Comparison of ENCODE assay signal across 11 mouse cellular contexts in the genomic region with DNA sequence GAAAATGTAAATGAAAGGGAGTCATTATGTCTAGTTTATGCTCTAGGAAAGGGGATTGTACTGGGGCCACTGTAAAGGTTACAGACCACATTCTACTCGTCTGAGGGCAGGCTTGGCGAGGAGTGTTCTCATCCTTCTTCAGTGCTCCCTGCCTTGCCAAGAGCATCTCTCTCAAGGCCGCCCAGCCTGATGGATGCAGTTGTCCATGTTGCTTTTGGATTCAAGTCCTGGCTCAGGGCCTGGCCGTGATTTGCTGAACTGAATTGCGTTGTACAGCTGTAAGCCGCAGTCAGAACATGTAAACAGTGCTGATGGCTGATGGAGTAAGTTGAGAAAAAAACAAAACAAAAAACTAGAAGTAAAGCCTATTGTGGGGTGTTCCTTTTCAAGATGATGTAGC. TPM values are rescaled to one million over a fixed set of nuclear protein-coding genes. Genes with fewer than 3 reads are reported as not detected.
DNase-seq lines count a peak whose midpoint lies in the region; ATAC-seq lines count a peak whose summit lies in the region.
"Had no signal": no experiment of that assay in that cellular context is flagged by ENCODE, and none has a peak within 500 bp of the region (broad histone marks: within the 10 kb centered on the region; RNA-seq: fewer than 3 reads in every experiment).

No protein-coding gene starts in this region.

- H3K9me3 ChIP-seq in megakaryocyte, embryonic 14.5 days: no peaks in the 10 kb centered on the region
- no peaks in the 10 kb centered on the region for H3K9me3 ChIP-seq in kidney, embryonic 16.5 days (ENCODE audit: low read length)
- no peaks in the 10 kb centered on the region for H3K9me3 ChIP-seq in stomach, embryonic 15.5 days
- no peaks in the 10 kb centered on the region for H3K9me3 ChIP-seq in forebrain, embryonic 16.5 days (ENCODE audit: control insufficient read depth, low read length)
- H3K9me3 ChIP-seq: limb, embryonic 12.5 days; midbrain, embryonic 13.5 days had no signal

- no peak overlapping the region for H3K4me2 ChIP-seq in kidney, embryonic 16.5 days (replicated peaks; ENCODE audit: low read depth, low read length)
- no peak overlapping the region for H3K4me2 ChIP-seq in stomach, embryonic 15.5 days
- H3K4me2 ChIP-seq in forebrain, embryonic 16.5 days (ENCODE audit: low read length): no peak overlapping the region
- H3K4me2 ChIP-seq: limb, embryonic 12.5 days; midbrain, embryonic 13.5 days had no signal

- DNase-seq in gastrocnemius, postnatal 14 days: peak; percentile 60
- no peak for DNase-seq in cerebellum, adult 18-20 months
- no peak for DNase-seq in liver
- DNase-seq: thymus, postnatal 36 days had no signal

- 62% methylated on average over 6 of the region's 6 CpGs for WGBS in kidney, embryonic 16.5 days
- 47% methylated on average over 6 of the region's 6 CpGs for WGBS in stomach, embryonic 15.5 days
- WGBS in forebrain, embryonic 16.5 days: 78% methylated on average over 6 of the region's 6 CpGs

- no peaks in the 10 kb centered on the region for H3K27me3 ChIP-seq in megakaryocyte, embryonic 14.5 days (replicated peaks)
- no peaks in the 10 kb centered on the region for H3K27me3 ChIP-seq in kidney, embryonic 16.5 days (ENCODE audit: insufficient read depth, low read length)
- no peaks in the 10 kb centered on the region for H3K27me3 ChIP-seq in stomach, embryonic 15.5 days (replicated peaks)
- H3K27me3 ChIP-seq in forebrain, embryonic 16.5 days (replicated peaks; ENCODE audit: control insufficient read depth, insufficient read depth, low read length): no peaks in the 10 kb centered on the region
- H3K27me3 ChIP-seq: limb, embryonic 12.5 days; midbrain, embryonic 13.5 days had no signal

- intact Hi-C loops in gastrocnemius, postnatal 14 days (cut with DNase I; ENCODE audit: low total_unique reads): no loop called here

- H3K9ac ChIP-seq in kidney, embryonic 16.5 days (replicated peaks; ENCODE audit: low read length): no peak overlapping the region
- no peak overlapping the region for H3K9ac ChIP-seq in stomach, embryonic 15.5 days
- no peak overlapping the region for H3K9ac ChIP-seq in forebrain, embryonic 16.5 days (replicated peaks; ENCODE audit: low read depth, low read length)
- H3K9ac ChIP-seq: limb, embryonic 12.5 days; midbrain, embryonic 13.5 days had no signal

- no peak for ATAC-seq in megakaryocyte, adult 5-6 weeks (ENCODE audit: poor library complexity, severe bottlenecking)
- ATAC-seq in kidney, embryonic 16.5 days (ENCODE audit: low FRiP score, low TSS enrichment): peak; percentile 63
- peak; percentile 70 for ATAC-seq in stomach, embryonic 15.5 days (ENCODE audit: insufficient read depth, low FRiP score, low read depth)
- ATAC-seq in forebrain, embryonic 16.5 days: no peak
- ATAC-seq: midbrain, embryonic 13.5 days had no signal

- H3K27ac ChIP-seq in kidney, embryonic 16.5 days (ENCODE audit: low read length): no peak overlapping the region
- no peak overlapping the region for H3K27ac ChIP-seq in stomach, embryonic 15.5 days
- H3K27ac ChIP-seq in forebrain, embryonic 16.5 days (ENCODE audit: low read length): no peak overlapping the region
- H3K27ac ChIP-seq: limb, embryonic 12.5 days; midbrain, embryonic 13.5 days had no signal

- H3K4me3 ChIP-seq in megakaryocyte, embryonic 14.5 days (replicated peaks): peak overlapping the region; percentile 15
- no peak overlapping the region for H3K4me3 ChIP-seq in kidney, embryonic 16.5 days (ENCODE audit: low read length)
- no peak overlapping the region for H3K4me3 ChIP-seq in stomach, embryonic 15.5 days (replicated peaks)
- no peak overlapping the region for H3K4me3 ChIP-seq in forebrain, embryonic 16.5 days (replicated peaks; ENCODE audit: low read length)
- H3K4me3 ChIP-seq: limb, embryonic 12.5 days; midbrain, embryonic 13.5 days had no signal

- H3K4me1 ChIP-seq in megakaryocyte, embryonic 14.5 days: peaks cover 56% of the 10 kb centered on the region
- no peaks in the 10 kb centered on the region for H3K4me1 ChIP-seq in kidney, embryonic 16.5 days (ENCODE audit: insufficient read depth, low read length)
- no peaks in the 10 kb centered on the region for H3K4me1 ChIP-seq in stomach, embryonic 15.5 days
- H3K4me1 ChIP-seq in forebrain, embryonic 16.5 days (replicated peaks; ENCODE audit: control insufficient read depth, insufficient read depth, low read length): no peaks in the 10 kb centered on the region
- H3K4me1 ChIP-seq: limb, embryonic 12.5 days; midbrain, embryonic 13.5 days had no signal

- no peaks in the 10 kb centered on the region for H3K36me3 ChIP-seq in megakaryocyte, embryonic 14.5 days (replicated peaks; ENCODE audit: low read length)
- no peaks in the 10 kb centered on the region for H3K36me3 ChIP-seq in kidney, embryonic 16.5 days (ENCODE audit: insufficient read depth, low read length)
- no peaks in the 10 kb centered on the region for H3K36me3 ChIP-seq in stomach, embryonic 15.5 days
- H3K36me3 ChIP-seq in forebrain, embryonic 16.5 days (ENCODE audit: control insufficient read depth, insufficient read depth): no peaks in the 10 kb centered on the region
- H3K36me3 ChIP-seq: limb, embryonic 12.5 days; midbrain, embryonic 13.5 days had no signal

RNA-seq across cellular contexts. Expression of a gene that starts 7.4 kb away (rescaled TPM):
- polyA plus RNA-seq in megakaryocyte, embryonic 14.5 days (2012; ENCODE audit: insufficient read depth, low replicate concordance): not detected in 2 replicates
- not detected in 2 replicates for total RNA-seq in megakaryocyte, adult 5-6 weeks (2015)
- total RNA-seq in megakaryocyte, adult 5-6 weeks (2017): not detected in 2 replicates
- 10 to 100 TPM; 22.2 to 30.0 TPM for total RNA-seq in gastrocnemius, postnatal 14 days (2021)
- polyA plus RNA-seq in kidney, embryonic 16.5 days (2015; fragmentation: Nextera tagmentation; extraction: Ambion mirVana): 0.17 and 0.31 TPM in 2 replicates
- polyA plus RNA-seq in stomach, embryonic 15.5 days (2015; fragmentation: Nextera tagmentation; extraction: Ambion mirVana): 0.53 and 0.62 TPM in 2 replicates
- polyA plus RNA-seq in forebrain, embryonic 16.5 days (2015; fragmentation: Nextera tagmentation; extraction: Ambion mirVana): not detected in 2 replicates
- polyA plus RNA-seq: midbrain, embryonic 13.5 days had no signal

Comparison
In these comparisons a context has a peak if more than half of its experiments do, and no peak if none do; other contexts are left out.
1. ATAC-seq: peak in kidney, embryonic 16.5 days (single experiment) and stomach, embryonic 15.5 days (single experiment); none in megakaryocyte, adult 5-6 weeks (single experiment) and forebrain, embryonic 16.5 days (single experiment).